Mouse (Mus musculus) hematopoietic stem cell, adult 5-6 weeks (primary cell): Measurements from ENCODE around the gene R3hdm4. TPM values are rescaled to one million over a fixed set of nuclear protein-coding genes. Genes with fewer than 3 reads are reported as not detected.

ENCODE experiments used
- ATAC-seq, 2 experiments: fragments of 125-278 bp in 1 of 2; replicated peaks in 1 of 2; 2 replicates each; pipeline ENCODE4 v1.8.0; 2016 to 2017; ENCODE audit warnings: inconsistent platforms in 2 of 2, mild to moderate bottlenecking in 2 of 2, moderate number of reproducible peaks in 2 of 2, low read depth in 1 of 2, moderate TSS enrichment in 1 of 2; ENCODE audit not compliant: low FRiP score in 2 of 2, poor library complexity in 2 of 2, severe bottlenecking in 2 of 2, insufficient read depth in 1 of 2, low TSS enrichment in 1 of 2
- total RNA-seq: library from RNA; stranded (forward); fragments of 172-1452, 232-1000 nt; gene quantifications from 2 replicates; pipeline ENCODE4 v1.2.3, GENCODE M21; 2017

R3hdm4 gene
- total RNA-seq, 1 experiment from 2014 or later: 56.9 TPM

GRCm38 (mm10) chr10:79928907-79929701 lies 8.1 kb upstream of the R3hdm4 start:
- ATAC-seq: no peak

- ATAC-seq: no peak
Observed at GRCm38 (mm10) chr10:79928030-79928694, 7.2 kb upstream of the R3hdm4 start.

GRCm38 (mm10) chr10:79927324-79928029 lies 6.5 kb upstream of the R3hdm4 start:
- no peak for ATAC-seq

GRCm38 (mm10) chr10:79926491-79927323 lies 5.7 kb upstream of the R3hdm4 start, which contains the start of gene Arid3a:
Gene Arid3a (plus strand): TSS chr10:79927043.
- peak; percentile 57 to 67 for ATAC-seq

GRCm38 (mm10) chr10:79925785-79926490 lies 4.9 kb upstream of the R3hdm4 start:
- no peak for ATAC-seq

- ATAC-seq: peak; percentile 33 to 36; a peak in 2 of 4 replicates
Observed at GRCm38 (mm10) chr10:79924998-79925784, 4.2 kb upstream of the R3hdm4 start.

- ATAC-seq: no peak
Observed at GRCm38 (mm10) chr10:79921572-79921971, 564 bp upstream of the R3hdm4 start.

GRCm38 (mm10) chr10:79920056-79920890 lies 735 bp downstream of the R3hdm4 start:
- ATAC-seq: no peak

GRCm38 (mm10) chr10:79919251-79919849 lies 1.7 kb downstream of the R3hdm4 start:
- ATAC-seq: no peak

- ATAC-seq: no peak
Observed at GRCm38 (mm10) chr10:79918231-79919078, 2.6 kb downstream of the R3hdm4 start.

GRCm38 (mm10) chr10:79917532-79918100 lies 3.4 kb downstream of the R3hdm4 start:
- no peak for ATAC-seq

GRCm38 (mm10) chr10:79916808-79917531 lies 4.0 kb downstream of the R3hdm4 start, which contains the start of gene Kiss1r:
Gene Kiss1r (plus strand): TSS chr10:79916971.
- peak; percentile 63 to 66 for ATAC-seq

- no peak for ATAC-seq
Observed at GRCm38 (mm10) chr10:79916081-79916480, 4.9 kb downstream of the R3hdm4 start.
